Mouse (Mus musculus) mature B cell (primary cell): Measurements from ENCODE around the gene Bap1.

Experiments used
- in situ Hi-C: fragments of 300-500 bp; cut with MboI; formaldehyde crosslinking; loops from 2 replicates; pipeline ENCODE4 v1.14.3; 2019

Gene Bap1

GRCm38 (mm10) chr14:31251084-31251604, at the start of gene Bap1, which contains the start of gene Phf7:
Bap1 (plus strand) TSS chr14:31251450.
Phf7 (minus strand) TSS chr14:31251317.
- in situ Hi-C loops = no loop called here

- in situ Hi-C loops = no loop called here
These were observed 46.4 kb upstream of the Bap1 start for GRCm38 (mm10) chr14:31204844-31205243.

GRCm38 (mm10) chr14:31205244-31205561, 46.0 kb upstream of the Bap1 start:
- in situ Hi-C loops = no loop called here

- in situ Hi-C loops = no loop called here
These were observed 45.4 kb upstream of the Bap1 start for GRCm38 (mm10) chr14:31205562-31206467.

- in situ Hi-C loops = no loop called here
These were observed 44.7 kb upstream of the Bap1 start for GRCm38 (mm10) chr14:31206472-31206981.

- in situ Hi-C loops = no loop called here
These were observed 44.0 kb upstream of the Bap1 start for GRCm38 (mm10) chr14:31207070-31207830.

GRCm38 (mm10) chr14:31208084-31208483, 43.2 kb upstream of the Bap1 start, which contains the start of gene Tnnc1:
Tnnc1 (plus strand) TSS chr14:31208312.
- in situ Hi-C loops = no loop called here

GRCm38 (mm10) chr14:31209133-31209557, 42.1 kb upstream of the Bap1 start:
- in situ Hi-C loops = no loop called here

- in situ Hi-C loops = no loop called here
These were observed 39.4 kb upstream of the Bap1 start for GRCm38 (mm10) chr14:31211854-31212253.

- in situ Hi-C loops = no loop called here
These were observed 38.8 kb upstream of the Bap1 start for GRCm38 (mm10) chr14:31212499-31212898.

- in situ Hi-C loops = no loop called here
These were observed 37.4 kb upstream of the Bap1 start for GRCm38 (mm10) chr14:31213868-31214267.

- in situ Hi-C loops = no loop called here
These were observed 36.6 kb upstream of the Bap1 start for GRCm38 (mm10) chr14:31214684-31215083.

- in situ Hi-C loops = no loop called here
These were observed 35.9 kb upstream of the Bap1 start for GRCm38 (mm10) chr14:31215157-31216002.

GRCm38 (mm10) chr14:31216846-31217245, 34.4 kb upstream of the Bap1 start, which contains the start of gene Nisch:
Nisch (minus strand) TSS chr14:31216946.
- in situ Hi-C loops = no loop called here

- in situ Hi-C loops = no loop called here
These were observed 33.6 kb upstream of the Bap1 start, which contains the start of gene Sema3g for GRCm38 (mm10) chr14:31217666-31218065. Sema3g (plus strand) TSS chr14:31217860.

GRCm38 (mm10) chr14:31226978-31227377, 24.3 kb upstream of the Bap1 start:
- in situ Hi-C loops = no loop called here

GRCm38 (mm10) chr14:31228234-31228633, 23.0 kb upstream of the Bap1 start:
- in situ Hi-C loops = no loop called here

GRCm38 (mm10) chr14:31230442-31230841, 20.8 kb upstream of the Bap1 start:
- in situ Hi-C loops = no loop called here

- in situ Hi-C loops = no loop called here
These were observed 18.7 kb upstream of the Bap1 start for GRCm38 (mm10) chr14:31232404-31233069.
